Mouse (Mus musculus) olfactory bulb, adult 2 months (tissue): ENCODE results near the gene H2-DMb1. TPM values are rescaled to one million over a fixed set of nuclear protein-coding genes. Genes with fewer than 3 reads are reported as not detected.

Experiments
- H3K27ac ChIP-seq: fragments of 200-500 bp; 2 replicates; pipeline ENCODE4 v1.5.1; 2012; ENCODE audit warnings: low read depth, low read length; ENCODE audit not compliant: insufficient read depth
- H3K4me1 ChIP-seq: fragments of 200-500 bp; 2 replicates; pipeline ENCODE4 v1.6.1; 2012; ENCODE audit warnings: low read length; ENCODE audit not compliant: control insufficient read depth, insufficient read depth
- H3K4me3 ChIP-seq: fragments of 200-500 bp; 2 replicates; pipeline ENCODE4 v1.5.1; 2012; ENCODE audit warnings: mild to moderate bottlenecking, low read depth, low read length, moderate library complexity; ENCODE audit not compliant: insufficient read depth
- CTCF ChIP-seq: fragments of 200-500 bp; IDR thresholded peaks from 2 replicates; pipeline ENCODE4 v1.5.1; 2012; ENCODE audit warnings: low read depth, mild to moderate bottlenecking, low read length, moderate library complexity; ENCODE audit not compliant: insufficient read depth
- POLR2A ChIP-seq: fragments of 200-500 bp; IDR thresholded peaks from 2 replicates; pipeline ENCODE4 v1.6.1; 2012; ENCODE audit warnings: mild to moderate bottlenecking, low read depth, low read length, moderate library complexity; ENCODE audit not compliant: insufficient read depth
- WGBS: fragments of 180-500 bp; shearing (Covaris S2); methylation state at CpG from one replicate; pipeline ENCODE4 v1.1.7; 2018; 5-methylcytosine and 5-hydroxymethylcytosine counted together
- polyA plus RNA-seq: library from polyadenylated mRNA; stranded (reverse); fragments of >200 nt; gene quantifications from 2 replicates; pipeline ENCODE4 v1.2.4, GENCODE M21; 2012; ENCODE audit warnings: low replicate concordance; ENCODE audit not compliant: missing spikeins, insufficient read depth, insufficient read length

Gene H2-DMb1
- polyA plus RNA-seq, 1 experiment = not detected

DNA sequence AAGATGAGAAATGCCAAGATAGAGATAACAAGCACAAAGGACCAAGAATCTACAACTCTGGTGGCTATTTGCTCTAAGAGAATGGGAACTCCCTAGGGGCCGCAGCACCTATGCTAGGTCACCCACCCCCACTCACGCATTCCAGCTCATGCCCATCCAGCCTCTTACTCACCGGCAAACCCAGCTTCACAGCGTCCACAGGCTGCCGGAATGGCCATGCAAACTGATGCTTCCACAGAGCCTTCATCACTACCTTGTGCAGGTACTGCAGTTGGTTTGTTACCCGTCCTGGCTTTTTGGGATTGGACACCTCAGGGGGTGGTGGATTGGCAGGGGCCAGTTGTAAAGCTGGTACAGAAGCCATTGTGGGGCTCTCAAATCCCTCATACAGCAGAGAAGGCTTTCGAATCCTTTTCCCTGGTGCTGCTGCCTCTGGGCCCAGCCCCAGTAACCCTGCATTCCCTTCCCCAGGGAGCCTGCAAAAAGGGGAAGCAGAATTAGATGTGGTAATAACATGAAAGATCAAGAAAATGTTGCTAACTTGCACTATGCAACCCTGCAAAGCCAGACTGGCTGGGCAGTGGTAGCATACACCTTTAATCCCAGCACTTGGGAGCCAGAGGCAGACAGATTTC is 36.0 kb upstream of the H2-DMb1 start:
- H3K27ac ChIP-seq = no peak overlapping the region
- peak overlapping the region; percentile 47 for H3K4me3 ChIP-seq
- no peak for TF ChIP-seq CTCF
- 5% methylated on average over 7 of the region's 7 CpGs for WGBS
- H3K4me1 ChIP-seq = peaks cover 8% of the 10 kb centered on the region

DNA sequence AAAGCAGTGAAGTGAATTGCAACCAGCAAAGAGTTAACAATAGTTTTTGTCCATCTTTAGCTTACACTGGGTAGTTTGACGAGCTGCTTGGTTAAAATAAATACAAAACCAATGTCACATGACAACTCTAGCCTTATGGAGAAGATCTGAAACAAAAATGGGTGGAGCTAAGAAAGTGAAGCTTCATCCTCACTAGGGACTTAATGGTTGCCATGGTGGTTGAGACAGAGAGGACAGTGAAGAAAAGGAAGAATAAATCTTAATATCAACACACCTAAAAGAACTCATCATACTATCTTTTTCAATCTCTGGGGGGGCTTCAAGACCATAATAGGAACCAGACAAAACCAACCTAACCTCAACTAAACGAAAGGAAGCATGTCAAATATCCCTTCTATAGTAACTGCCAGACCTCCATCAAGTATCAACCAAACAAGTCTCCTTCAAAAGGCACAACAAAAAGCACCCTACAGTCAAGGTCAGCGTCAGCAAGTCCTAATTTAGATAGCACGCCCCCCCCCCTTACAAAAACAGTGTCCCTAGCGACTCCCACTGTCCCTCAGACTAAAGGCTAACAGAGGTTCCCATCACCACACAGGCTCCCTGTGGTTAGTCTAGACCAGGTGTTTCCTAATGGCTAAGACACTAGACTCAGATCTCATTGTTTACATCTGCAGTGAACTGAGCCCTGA is 35.3 kb upstream of the H2-DMb1 start:
- H3K27ac ChIP-seq = peak overlapping the region; percentile 31; the same call in 1 of the 2 replicates
- H3K4me3 ChIP-seq = peak overlapping the region; percentile 65
- 0% methylated on average over 5 of the region's 5 CpGs for WGBS
- peaks cover 8% of the 10 kb centered on the region for H3K4me1 ChIP-seq
- TF ChIP-seq POLR2A (no peak), CTCF (no peak)

DNA sequence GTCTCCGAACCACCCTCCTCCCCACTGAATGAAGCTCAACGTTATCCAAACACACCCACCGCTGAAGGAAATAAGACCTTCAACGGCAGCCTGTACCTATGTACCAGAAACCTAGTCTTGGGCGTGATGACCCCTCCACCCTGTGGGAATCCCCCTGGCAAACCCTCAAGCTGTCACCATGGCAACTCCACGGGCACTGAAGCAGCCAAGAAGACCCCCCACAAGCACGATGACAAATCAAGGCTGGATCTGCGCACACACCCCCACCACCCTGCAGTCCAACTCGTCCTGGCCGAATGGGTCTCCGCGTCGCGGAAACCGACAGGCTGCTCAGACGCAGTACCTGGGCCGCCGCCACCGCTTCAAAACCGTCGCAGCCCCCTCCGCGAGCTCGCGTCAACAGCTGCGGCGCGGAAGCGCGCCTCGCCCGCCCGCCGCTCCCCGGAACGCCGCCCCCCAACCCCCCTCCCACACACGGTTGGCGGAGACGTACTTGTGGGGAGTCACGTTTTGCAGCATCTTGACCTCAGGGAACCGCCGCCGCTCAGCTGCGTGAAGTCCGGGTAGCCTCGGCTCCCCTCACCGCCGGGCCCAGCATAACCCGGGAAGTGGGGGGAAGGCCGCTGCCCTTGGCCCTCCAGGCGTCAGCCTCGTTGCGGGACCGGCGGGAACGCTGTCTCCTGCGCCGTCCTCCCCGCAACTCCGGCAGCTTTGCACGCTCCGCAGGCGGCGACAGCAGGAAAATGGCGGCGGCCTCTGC is 34.6 kb upstream of the H2-DMb1 start:
- Histone ChIP-seq H3K4me1 (peaks cover 8% of the 10 kb centered on the region), H3K4me3 (peak overlapping the region; percentile 65), H3K27ac (peak overlapping the region; percentile 43)
- under 1% methylated on average over 66 of the region's 67 CpGs for WGBS
- TF ChIP-seq CTCF (no peak), POLR2A (no peak)

DNA sequence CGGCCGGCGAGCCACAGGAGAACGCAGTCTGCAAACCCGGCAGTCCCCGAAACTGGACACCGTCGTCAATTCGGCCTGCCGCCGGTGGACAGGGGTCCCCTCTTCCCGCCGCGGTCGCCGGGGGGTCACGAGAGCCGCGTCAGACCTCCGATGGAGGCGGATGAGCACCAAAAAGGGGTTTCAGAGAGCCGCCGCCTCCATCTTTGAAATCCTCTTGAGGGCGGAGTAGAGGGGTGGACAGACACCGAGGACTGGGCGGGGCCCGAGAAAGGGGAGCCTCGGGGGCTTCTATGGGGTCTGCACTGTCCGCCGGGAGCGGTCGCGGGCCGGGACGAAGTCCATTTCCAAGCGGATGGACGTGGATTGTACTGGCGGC is 34.0 kb upstream of the H2-DMb1 start:
- H3K4me1 ChIP-seq = peaks cover 11% of the 10 kb centered on the region
- peak overlapping the region; percentile 43 for H3K27ac ChIP-seq
- peak overlapping the region; percentile 65 for H3K4me3 ChIP-seq
- WGBS = under 1% methylated on average over 38 of the region's 38 CpGs
- TF ChIP-seq CTCF (no peak), POLR2A (no peak)

DNA sequence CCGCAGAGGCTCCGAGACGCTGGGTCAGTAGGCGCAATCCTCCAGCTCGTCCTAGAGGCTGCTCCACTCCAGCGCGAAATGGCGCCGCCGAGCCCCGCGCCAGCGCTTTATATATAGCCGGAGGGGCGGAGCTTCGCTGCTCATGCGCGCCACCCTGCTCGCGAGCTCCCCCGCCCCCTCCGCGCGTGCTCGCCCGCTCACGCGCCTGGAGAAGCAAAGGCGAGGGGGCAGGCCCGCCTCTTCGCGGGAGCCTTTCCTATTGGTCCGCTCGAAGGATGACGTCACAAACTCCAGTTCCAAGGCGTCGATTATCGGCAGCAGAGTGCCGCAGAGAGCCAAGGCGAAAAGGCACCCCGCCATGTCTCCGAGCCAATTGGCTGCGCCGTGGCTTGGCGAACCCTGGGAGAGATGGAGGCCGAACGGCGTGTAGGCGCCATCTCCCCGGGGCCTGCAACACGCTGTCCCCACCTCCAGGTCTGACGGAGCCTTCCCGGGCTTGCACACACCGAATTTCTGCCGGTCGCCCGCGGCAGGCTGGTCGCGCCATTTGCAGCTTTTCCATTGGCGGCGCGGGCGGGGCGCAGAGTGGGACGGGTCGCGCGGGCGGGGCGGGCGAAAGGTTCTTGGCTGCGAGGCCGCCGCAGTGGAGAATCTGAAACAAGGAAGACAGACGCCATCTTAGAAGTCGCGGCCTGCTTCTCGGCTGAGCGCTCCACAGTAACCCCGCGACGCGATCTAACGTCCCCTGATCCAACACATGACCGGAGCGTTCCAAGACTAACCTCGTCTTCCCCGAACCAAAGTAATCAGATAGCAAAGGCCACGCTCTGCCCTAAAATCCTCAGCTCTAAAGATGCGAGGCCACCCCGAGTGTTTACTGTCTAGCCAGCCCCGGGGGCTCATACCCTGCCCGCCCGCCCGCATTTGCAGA is 33.4 kb upstream of the H2-DMb1 start, which contains the start of gene H2-DMa:
H2-DMa (plus strand) TSS at position 293 of the 931 bp plus-strand sequence.
- TF ChIP-seq CTCF (no peak), POLR2A (peak; percentile 99)
- H3K4me3 ChIP-seq = peak within 1 kb of the TSS; percentile 74
- WGBS = under 1% methylated on average over 96 of the region's 96 CpGs
- H3K4me1 ChIP-seq = peaks cover 11% of the 10 kb centered on the region
- H3K27ac ChIP-seq = peak within 1 kb of the TSS; percentile 100

DNA sequence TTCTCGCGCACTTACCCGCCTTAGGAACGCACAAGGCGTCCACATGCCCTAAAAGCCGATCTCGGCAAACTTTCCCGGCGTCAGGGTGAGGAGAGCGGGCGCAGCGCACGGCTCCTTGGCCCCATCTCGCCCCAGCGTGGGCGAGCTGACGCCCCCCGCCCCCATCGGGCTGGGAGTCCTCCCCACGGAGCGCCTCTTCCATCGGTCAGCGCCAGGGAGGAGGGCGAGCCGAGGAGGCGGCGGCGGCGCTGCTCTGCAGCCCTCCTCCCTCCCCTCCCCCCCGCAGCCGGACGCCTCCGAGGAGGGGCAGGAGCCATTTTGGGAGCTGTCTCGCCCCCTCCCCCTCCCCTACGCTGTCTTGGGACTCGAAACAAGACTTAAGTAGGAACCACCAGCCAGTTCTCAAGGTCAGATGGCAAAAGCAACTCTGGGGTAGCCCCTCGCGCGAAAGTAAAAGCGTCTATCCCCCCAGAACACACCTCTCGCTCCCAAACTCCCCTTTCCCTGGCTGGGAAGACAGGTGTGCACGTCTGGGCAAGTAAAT is 32.6 kb upstream of the H2-DMb1 start:
- Histone ChIP-seq H3K4me3 (peak overlapping the region; percentile 74), H3K27ac (peak overlapping the region; percentile 100), H3K4me1 (peaks cover 6% of the 10 kb centered on the region)
- WGBS = under 1% methylated on average over 40 of the region's 42 CpGs
- TF ChIP-seq CTCF (no peak), POLR2A (peak; percentile 53; the same call in 1 of the 2 replicates)

DNA sequence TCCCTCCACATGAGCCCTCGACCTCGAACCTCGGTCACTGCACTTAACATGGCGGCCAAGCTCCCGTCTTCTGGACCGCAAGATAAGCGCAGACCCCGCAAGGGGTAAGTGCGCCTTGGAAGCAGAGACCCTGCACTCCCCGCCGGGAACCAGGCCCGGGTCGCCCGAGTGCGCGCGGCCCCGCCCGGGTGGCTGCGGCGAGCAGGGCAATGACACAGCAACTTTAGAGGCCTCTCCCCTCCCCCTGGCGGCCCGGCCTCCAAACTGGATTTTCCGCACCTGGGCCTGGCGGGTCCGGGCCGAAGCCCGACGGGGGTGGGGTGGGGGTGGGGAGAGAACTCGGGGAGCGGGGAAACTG is 32.1 kb upstream of the H2-DMb1 start:
- peak overlapping the region; percentile 100 for H3K27ac ChIP-seq
- peaks cover 6% of the 10 kb centered on the region for H3K4me1 ChIP-seq
- TF ChIP-seq POLR2A (no peak), CTCF (no peak)
- H3K4me3 ChIP-seq = peak overlapping the region; percentile 74
- under 1% methylated on average over 31 of the region's 31 CpGs for WGBS
